Comparison of ENCODE assay signal across 17 mouse cellular contexts in the genomic region with DNA sequence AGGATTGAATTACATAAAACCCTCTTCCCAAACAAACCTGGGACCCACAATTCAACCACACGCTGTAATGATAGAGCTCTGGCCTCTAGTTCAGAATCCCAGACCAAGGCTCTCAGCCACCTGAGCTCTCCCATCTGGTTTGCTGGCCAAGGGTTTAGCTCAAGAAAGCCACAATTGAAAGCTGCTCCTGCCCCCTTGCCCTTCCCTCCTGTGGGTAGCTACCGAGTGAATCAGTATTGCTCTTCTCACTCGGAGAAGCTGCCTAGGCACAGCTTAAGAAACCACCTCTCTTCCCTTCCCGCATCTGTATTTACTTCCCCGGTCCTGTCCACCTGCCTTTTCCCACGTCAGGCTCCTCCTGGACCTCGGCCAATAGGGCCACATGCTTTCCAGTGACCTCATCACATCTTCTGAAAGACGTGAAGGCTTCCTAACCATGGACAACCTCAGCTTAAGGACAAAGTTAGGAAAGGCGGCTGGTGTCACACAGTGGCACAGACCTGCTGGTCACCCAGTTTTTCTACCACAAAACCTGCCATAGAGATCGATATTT. TPM values are rescaled to one million over a fixed set of nuclear protein-coding genes. Genes with fewer than 3 reads are reported as not detected.
DNase-seq lines count a peak whose midpoint lies in the region; ATAC-seq lines count a peak whose summit lies in the region.
"Had no signal": no experiment of that assay in that cellular context is flagged by ENCODE, and none has a peak within 500 bp of the region (broad histone marks: within the 10 kb centered on the region; RNA-seq: fewer than 3 reads in every experiment).

No protein-coding gene starts in this region.

- WGBS in heart, embryonic 10.5 days, result 70% methylated on average over 10 of the region's 10 CpGs

- peaks cover 4% of the 10 kb centered on the region; the same call in 1 of the 2 replicates for H3K36me3 ChIP-seq in heart, embryonic 10.5 days
- H3K36me3 ChIP-seq: hindbrain, embryonic 12.5 days; lung, embryonic 15.5 days; midbrain, embryonic 15.5 days had no signal

- intact Hi-C loops in heart, postnatal 25 days (cut with DNase I), result no loop called here

- peak overlapping the region; percentile 23; the same call in 1 of the 2 replicates for H3K27ac ChIP-seq in heart, embryonic 10.5 days
- H3K27ac ChIP-seq: hindbrain, embryonic 12.5 days; limb, embryonic 12.5 days; liver, embryonic 13.5 days; lung, embryonic 15.5 days; midbrain, embryonic 15.5 days had no signal

- peak; percentile 28 for DNase-seq in adrenal gland, postnatal 14 days
- DNase-seq in adrenal gland, adult 18-20 months (ENCODE audit: low spot score in 2 of 2), result no peak
- DNase-seq in heart, embryonic 10.5 days (ENCODE audit: low spot score), result no peak
- DNase-seq in heart, postnatal 25 days (ENCODE audit: low spot score), result no peak
- DNase-seq in MN1 (ENCODE audit: low spot score), result peak; percentile 63
- no peak for DNase-seq in retina, postnatal 1 day
- DNase-seq: adrenal gland, adult 8-10 months; gastrocnemius, postnatal 25 days; kidney, postnatal 10 days; liver, embryonic 13.5 days; thymus, postnatal 14 days had no signal

- no peak overlapping the region for H3K4me3 ChIP-seq in heart, embryonic 10.5 days
- H3K4me3 ChIP-seq: hindbrain, embryonic 12.5 days; limb, embryonic 12.5 days; liver, embryonic 13.5 days; lung, embryonic 15.5 days; midbrain, embryonic 15.5 days had no signal

- H3K27me3 ChIP-seq in heart, embryonic 10.5 days (ENCODE audit: insufficient read depth, poor library complexity, severe bottlenecking), result no peaks in the 10 kb centered on the region
- H3K27me3 ChIP-seq: hindbrain, embryonic 12.5 days; limb, embryonic 12.5 days; liver, embryonic 13.5 days; lung, embryonic 15.5 days; midbrain, embryonic 15.5 days had no signal

- H3K9me3 ChIP-seq in heart, embryonic 10.5 days, result no peaks in the 10 kb centered on the region
- H3K9me3 ChIP-seq: hindbrain, embryonic 12.5 days; limb, embryonic 12.5 days; liver, embryonic 13.5 days; lung, embryonic 15.5 days; midbrain, embryonic 15.5 days had no signal

- ATAC-seq in granulocyte monocyte progenitor cell, adult 5-6 weeks (replicated peaks; ENCODE audit: poor library complexity, severe bottlenecking), result 0 out of 2 replicates have a peak, but pooled peaks have one; percentile 4
- ATAC-seq in megakaryocyte-erythroid progenitor cell, adult 5-6 weeks (replicated peaks; ENCODE audit: low FRiP score, low TSS enrichment, poor library complexity, severe bottlenecking), result no peak
- ATAC-seq: midbrain, embryonic 15.5 days had no signal

- peaks cover 60% of the 10 kb centered on the region for H3K4me1 ChIP-seq in heart, embryonic 10.5 days
- H3K4me1 ChIP-seq: midbrain, embryonic 15.5 days had no signal

RNA-seq across cellular contexts. Expression of a gene that starts 22.6 kb away (rescaled TPM):
- 65.8 and 74.6 TPM in 2 replicates for total RNA-seq in adrenal gland, postnatal 14 days (2021)
- total RNA-seq in adrenal gland, adult 18-20 months (2021), result 10 to 100 TPM; 57.8 to 76.8 TPM
- 80.6 and 114 TPM in 2 replicates for polyA plus RNA-seq in heart, embryonic 10.5 days (2016; fragmentation: Nextera tagmentation; extraction: Ambion mirVana)
- total RNA-seq in heart, postnatal 25 days (2021), result 10 to 100 TPM; 54.7 to 59.7 TPM
- 181 and 224 TPM in 2 replicates for total RNA-seq in granulocyte monocyte progenitor cell, adult 5-6 weeks (2014; fragmentation: Nextera tagmentation)
- 223 and 286 TPM in 2 replicates for total RNA-seq in granulocyte monocyte progenitor cell, adult 5-6 weeks (2017)
- total RNA-seq in megakaryocyte-erythroid progenitor cell, adult 5-6 weeks (2014; fragmentation: Nextera tagmentation), result 187 and 249 TPM in 2 replicates
- total RNA-seq in megakaryocyte-erythroid progenitor cell, adult 5-6 weeks (2017), result 228 and 238 TPM in 2 replicates

RNA-seq across cellular contexts. Expression of a gene that starts 45.6 kb away (rescaled TPM):
- total RNA-seq in adrenal gland, postnatal 14 days (2021), result 109 and 120 TPM in 2 replicates
- total RNA-seq in adrenal gland, adult 18-20 months (2021), result 100 to 1,000 TPM; 132 to 149 TPM
- polyA plus RNA-seq in heart, embryonic 10.5 days (2016; fragmentation: Nextera tagmentation; extraction: Ambion mirVana), result 79.1 and 88.0 TPM in 2 replicates
- total RNA-seq in heart, postnatal 25 days (2021), result 10 to 100 TPM; 87.3 to 94.7 TPM
- total RNA-seq in granulocyte monocyte progenitor cell, adult 5-6 weeks (2014; fragmentation: Nextera tagmentation), result 97.6 and 127 TPM in 2 replicates
- 170 and 172 TPM in 2 replicates for total RNA-seq in granulocyte monocyte progenitor cell, adult 5-6 weeks (2017)
- 89.8 and 97.2 TPM in 2 replicates for total RNA-seq in megakaryocyte-erythroid progenitor cell, adult 5-6 weeks (2014; fragmentation: Nextera tagmentation)
- 150 and 178 TPM in 2 replicates for total RNA-seq in megakaryocyte-erythroid progenitor cell, adult 5-6 weeks (2017)

Comparison
In these comparisons a context has a peak if more than half of its experiments do, and no peak if none do; other contexts are left out.
1. DNase-seq: peak in adrenal gland, postnatal 14 days (single experiment) and MN1 (single experiment); none in adrenal gland, adult 18-20 months (0 of 2), heart, embryonic 10.5 days (single experiment), heart, postnatal 25 days (single experiment) and retina, postnatal 1 day (single experiment).